Mouse (Mus musculus) kidney, adult 2 months (tissue): ENCODE data around the gene 6430571L13Rik.

Source experiments
- CTCF ChIP-seq: fragments of 200-500 bp; conservative IDR thresholded peaks from 2 replicates; pipeline ENCODE4 v1.5.1; 2011; ENCODE audit warnings: low read depth, mild to moderate bottlenecking, control low read depth, low read length, moderate library complexity, mixed read lengths; ENCODE audit not compliant: insufficient read depth, insufficient read length
- POLR2A ChIP-seq: fragments of 200-500 bp; IDR thresholded peaks from one replicate; pipeline ENCODE4 v1.6.1; 2011; ENCODE audit warnings: low read depth, low read length, control low read depth

DNA sequence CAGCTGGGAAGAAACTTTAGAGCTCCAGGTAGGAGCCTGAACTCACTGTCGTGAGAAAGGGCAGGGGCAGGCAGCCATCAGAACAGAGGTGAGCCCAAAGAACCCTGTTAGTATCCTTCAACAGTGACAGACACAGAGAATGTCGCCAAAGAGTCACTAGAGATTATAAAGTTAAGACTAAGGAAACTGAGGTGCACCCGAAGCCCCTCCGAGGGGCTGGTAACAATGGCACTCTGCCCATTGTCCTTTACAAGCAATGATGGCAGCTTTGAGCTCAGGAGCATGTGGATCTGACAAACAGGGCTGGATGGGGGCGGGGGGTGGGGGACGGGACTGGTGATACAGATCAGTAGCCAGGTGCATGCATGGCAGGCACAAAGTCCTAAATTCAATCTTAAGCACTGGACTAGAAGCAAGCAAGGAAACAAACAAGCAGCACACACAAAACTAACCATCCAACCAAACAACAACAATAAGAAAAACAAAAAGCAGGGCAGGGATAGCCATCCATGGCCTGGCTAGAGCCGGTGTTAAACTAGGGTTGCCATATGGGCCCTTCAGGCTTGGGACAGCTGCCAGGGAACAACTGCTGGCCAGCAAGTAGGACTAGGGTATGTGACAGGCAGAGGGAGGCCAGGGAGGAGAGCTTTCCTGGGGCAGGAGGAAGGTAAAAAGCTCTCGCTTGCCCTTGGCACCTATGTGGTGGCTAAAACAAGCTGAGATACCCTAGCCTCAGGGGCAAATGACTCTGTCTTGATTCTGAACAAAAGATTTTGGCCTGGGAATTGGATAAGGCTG is 2.9 kb downstream of the 6430571L13Rik start:
- no peak for TF ChIP-seq CTCF
- no peak for TF ChIP-seq POLR2A
